Mouse (Mus musculus) left cerebral cortex, adult 9 months (tissue): ENCODE data around the gene Slc22a7.

Source experiments
- DNase-seq, 2 experiments: peaks; one replicate each; pipeline ENCODE4 v3.0.0; 2022; ENCODE audit warnings: low spot score in 2 of 2

The Slc22a7 gene

GRCm38 (mm10) chr17:46436672-46437366, 1.4 kb downstream of the Slc22a7 start:
- DNase-seq, result no peak

- no peak for DNase-seq
These were observed 4.6 kb downstream of the Slc22a7 start for GRCm38 (mm10) chr17:46433627-46434026.

GRCm38 (mm10) chr17:46428761-46429414, 9.4 kb downstream of the Slc22a7 start, which contains the start of gene Crip3:
Gene Crip3 (plus strand): TSS chr17:46428926.
- no peak for DNase-seq

- no peak for DNase-seq
These were observed 11.8 kb downstream of the Slc22a7 start for GRCm38 (mm10) chr17:46426496-46426895.

DNA sequence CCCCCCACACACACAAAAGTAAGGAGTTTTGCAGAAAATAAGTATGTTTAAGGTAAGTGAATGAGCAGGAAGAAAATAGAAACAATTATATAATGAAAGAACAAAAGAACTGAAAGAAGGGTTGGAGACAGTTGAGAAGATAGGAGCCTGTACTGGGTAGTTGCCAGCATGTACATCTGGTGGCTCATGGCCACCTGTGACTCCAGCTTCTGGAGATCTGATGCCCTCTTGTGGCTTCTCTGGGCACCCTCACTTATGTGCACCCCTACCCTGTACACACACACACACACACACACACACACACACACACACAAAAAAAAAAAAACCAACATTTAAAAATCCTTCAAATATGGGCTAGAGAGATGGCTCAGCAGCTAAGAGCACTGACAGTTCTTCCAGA, 18.5 kb downstream of the Slc22a7 start:
- no peak for DNase-seq

- DNase-seq, result no peak
These were observed 19.6 kb downstream of the Slc22a7 start for GRCm38 (mm10) chr17:46418628-46419027.

- DNase-seq, result no peak
These were observed 29.8 kb downstream of the Slc22a7 start for GRCm38 (mm10) chr17:46408478-46408877.

DNA sequence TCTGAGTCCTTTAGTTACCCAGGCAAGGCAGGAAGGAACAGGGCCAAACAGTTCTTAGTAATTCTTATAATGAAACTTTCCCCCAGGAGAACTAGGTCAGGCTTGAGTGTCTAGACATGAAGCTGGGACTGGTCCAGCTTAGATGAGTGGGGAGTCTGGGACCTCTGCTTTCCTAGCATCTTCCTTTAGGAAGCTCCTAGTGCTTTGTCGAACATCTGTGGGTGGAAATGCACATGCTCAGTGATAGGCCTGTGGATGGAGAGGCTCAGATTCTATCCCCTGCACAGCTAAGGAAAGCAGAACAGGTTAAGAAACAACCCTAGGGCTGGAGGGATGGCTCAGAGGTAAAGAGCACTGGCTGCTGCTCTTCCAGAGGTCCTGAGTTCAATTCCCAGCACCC, 43.6 kb downstream of the Slc22a7 start:
- peak in 1 of 2 experiments; percentile 6 for DNase-seq

DNA sequence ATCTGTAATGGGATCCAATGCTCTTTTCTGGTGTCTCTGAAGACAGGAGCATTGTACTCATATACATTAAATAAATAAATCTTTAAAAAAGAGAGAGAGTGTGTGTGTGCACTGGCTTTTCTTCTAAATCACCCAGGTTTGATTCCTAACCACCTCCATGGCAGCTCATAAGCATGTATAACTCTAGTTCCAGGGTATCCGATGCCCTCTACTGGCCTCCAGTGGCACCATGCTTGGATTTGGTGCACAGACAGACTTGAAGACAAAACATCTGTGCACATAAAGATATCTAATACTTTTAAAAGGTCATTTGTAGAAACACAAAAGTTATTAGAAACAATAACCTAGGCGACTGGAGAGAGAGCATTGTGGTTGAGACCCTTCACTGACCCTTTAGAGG, 45.2 kb downstream of the Slc22a7 start:
- peak in 1 of 2 experiments; percentile 46 for DNase-seq

- no peak for DNase-seq
These were observed 50.1 kb downstream of the Slc22a7 start for GRCm38 (mm10) chr17:46388200-46388599.

DNA sequence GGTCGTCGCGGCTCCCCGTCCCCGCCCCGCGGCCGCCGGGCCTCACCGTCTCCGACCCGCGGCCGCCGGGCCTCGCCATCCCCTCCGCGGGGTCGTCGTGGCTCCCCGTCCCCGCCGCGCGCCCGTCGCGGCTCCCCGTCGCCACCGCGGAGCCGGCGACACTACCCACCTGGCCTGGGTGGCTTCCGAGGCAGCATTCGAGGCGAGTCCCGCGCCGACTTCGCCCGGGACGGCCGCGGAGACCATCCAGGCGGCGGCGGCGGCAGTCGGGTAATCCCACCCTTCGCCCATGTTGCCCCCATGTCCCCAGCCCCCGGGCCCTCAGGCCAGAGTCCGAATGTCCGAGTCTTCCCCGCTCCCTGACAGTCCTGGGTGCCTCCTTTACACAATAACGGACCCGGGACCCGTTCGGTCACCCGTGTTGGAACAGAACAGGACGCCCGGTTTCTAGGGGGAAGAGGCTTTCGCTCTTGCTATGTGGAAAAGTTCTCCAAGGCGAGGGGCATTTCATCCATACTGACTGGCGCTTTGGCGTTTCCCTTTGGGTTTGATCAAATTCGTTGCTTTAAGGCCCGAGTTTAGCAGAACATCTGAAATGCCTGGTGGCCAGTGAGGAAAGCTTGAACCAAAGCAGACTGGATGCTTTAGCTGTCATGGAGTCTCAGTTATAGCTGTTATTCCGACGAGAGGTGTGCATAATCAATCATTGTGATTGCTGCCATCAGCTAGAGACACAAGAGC, 54.0 kb downstream of the Slc22a7 start:
- DNase-seq, result peak in 1 of 2 experiments; percentile 11

DNA sequence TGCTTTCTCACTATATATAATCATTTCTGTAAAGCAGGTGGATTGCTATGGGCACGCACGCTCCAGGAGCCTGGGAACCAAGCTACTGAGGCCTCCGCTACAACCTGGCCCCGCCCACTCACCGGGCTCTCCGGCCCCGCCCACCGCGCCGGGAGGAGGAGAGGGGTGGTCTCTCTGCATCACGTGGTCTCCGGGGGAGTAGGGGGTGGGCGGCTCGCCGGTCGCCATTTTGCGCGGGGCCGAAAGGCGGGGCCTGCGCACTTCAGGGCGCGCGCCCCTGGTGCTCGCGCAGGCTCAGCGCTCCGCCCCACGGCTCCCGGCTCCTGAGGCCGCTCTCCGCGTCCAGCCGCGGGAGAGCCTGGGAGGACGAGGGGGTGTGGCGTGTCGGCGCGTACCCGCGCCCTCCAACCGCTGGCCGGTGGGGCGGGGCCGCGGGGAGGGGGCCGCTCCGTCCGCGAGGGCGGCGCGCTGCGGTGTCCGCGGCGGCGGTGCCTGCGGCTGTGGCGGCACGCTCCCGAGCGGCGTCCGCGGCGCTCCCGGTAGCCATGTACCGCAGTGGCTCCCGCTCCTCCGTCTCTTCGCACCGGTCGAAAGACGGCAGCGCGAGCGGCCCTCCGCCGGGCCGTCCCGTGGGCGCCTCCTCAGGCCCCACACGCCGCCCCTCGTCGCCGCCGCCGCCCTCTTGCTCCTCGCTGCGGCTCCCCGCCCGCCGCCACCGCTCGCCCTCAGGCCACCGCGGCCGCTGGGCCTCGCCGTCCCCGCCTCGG, 54.8 kb downstream of the Slc22a7 start, which contains the start of gene Zfp318:
TSS of gene Zfp318 (plus strand) at position 438 of the 767 bp plus-strand sequence.
- DNase-seq, result peak; percentile 91 to 97
